Mouse (Mus musculus) ES-E14 (cell line): ENCODE results near the gene Atp2c2.

ENCODE experiments used
- MAFK ChIP-seq: IDR thresholded peaks from 2 replicates; pipeline ENCODE4 v1.6.1; 2014; ENCODE audit warnings: mild to moderate bottlenecking, low read depth, low read length, inconsistent platforms; ENCODE audit not compliant: insufficient read depth
- ZC3H11A ChIP-seq: IDR thresholded peaks from 2 replicates; pipeline ENCODE4 v1.6.1; 2012; ENCODE audit warnings: low read depth, mild to moderate bottlenecking, inconsistent platforms, low read length, borderline replicate concordance
- ZNF384 ChIP-seq: IDR thresholded peaks from 2 replicates; pipeline ENCODE4 v1.6.1; 2012; ENCODE audit warnings: low read depth, low read length, inconsistent platforms

- TF ChIP-seq ZC3H11A (no peak), ZNF384 (no peak), MAFK (no peak)
Observed at GRCm38 (mm10) chr8:119795651-119796050, 95.8 kb downstream of the Atp2c2 start.
